Mouse (Mus musculus): ENCODE data around the gene Hnrnpul2. TPM values are rescaled to one million over a fixed set of nuclear protein-coding genes. Genes with fewer than 3 reads are reported as not detected.
A peak's percentile ranks its signal among the peaks of the same experiment; 100 is the strongest.

The Hnrnpul2 gene
- total RNA-seq (2014; fragmentation: Nextera tagmentation) (71.4 and 85.1 TPM in 2 replicates), total RNA-seq (2017) (82.8 and 88.5 TPM in 2 replicates)

- peak; percentile 80 for ATAC-seq (replicated peaks; ENCODE audit: poor library complexity, severe bottlenecking)
Observed at GRCm38 (mm10) chr19:8819596-8820423, at the start of gene Hnrnpul2. Gene Hnrnpul2, plus strand, starts transcription at chr19:8820010.

GRCm38 (mm10) chr19:8770567-8771270, 49.1 kb upstream of the Hnrnpul2 start, which contains the start of gene Tmem223:
Gene Tmem223, plus strand, starts transcription at chr19:8770996.
- ATAC-seq (replicated peaks; ENCODE audit: poor library complexity, severe bottlenecking), result peak; percentile 54

- no peak for ATAC-seq (replicated peaks; ENCODE audit: poor library complexity, severe bottlenecking)
Observed at GRCm38 (mm10) chr19:8772996-8773395, 46.8 kb upstream of the Hnrnpul2 start.

GRCm38 (mm10) chr19:8773409-8773808, 46.4 kb upstream of the Hnrnpul2 start:
- ATAC-seq (replicated peaks; ENCODE audit: poor library complexity, severe bottlenecking), result no peak

- ATAC-seq (replicated peaks; ENCODE audit: poor library complexity, severe bottlenecking), result peak; percentile 85
Observed at GRCm38 (mm10) chr19:8774086-8774835, 45.5 kb upstream of the Hnrnpul2 start, which contains the start of gene Tmem179b. Gene Tmem179b, minus strand, starts transcription at chr19:8774467.

GRCm38 (mm10) chr19:8774951-8775421, 44.8 kb upstream of the Hnrnpul2 start:
- no peak for ATAC-seq (replicated peaks; ENCODE audit: poor library complexity, severe bottlenecking)

GRCm38 (mm10) chr19:8786008-8786781, 33.6 kb upstream of the Hnrnpul2 start, which contains the start of gene Taf6l:
Gene Taf6l, minus strand, starts transcription at chr19:8786417.
- peak; percentile 99 for ATAC-seq (replicated peaks; ENCODE audit: poor library complexity, severe bottlenecking)

- no peak for ATAC-seq (replicated peaks; ENCODE audit: poor library complexity, severe bottlenecking)
Observed at GRCm38 (mm10) chr19:8788521-8788920, 31.3 kb upstream of the Hnrnpul2 start.

GRCm38 (mm10) chr19:8789171-8789570, 30.6 kb upstream of the Hnrnpul2 start:
- no peak for ATAC-seq (replicated peaks; ENCODE audit: poor library complexity, severe bottlenecking)

- no peak for ATAC-seq (replicated peaks; ENCODE audit: poor library complexity, severe bottlenecking)
Observed at GRCm38 (mm10) chr19:8790171-8790570, 29.6 kb upstream of the Hnrnpul2 start.

GRCm38 (mm10) chr19:8798264-8798946, 21.4 kb upstream of the Hnrnpul2 start, which contains the start of gene Polr2g:
Gene Polr2g, minus strand, starts transcription at chr19:8798577.
- peak; percentile 75 for ATAC-seq (replicated peaks; ENCODE audit: poor library complexity, severe bottlenecking)

- no peak for ATAC-seq (replicated peaks; ENCODE audit: poor library complexity, severe bottlenecking)
Observed at GRCm38 (mm10) chr19:8798947-8799315, 20.9 kb upstream of the Hnrnpul2 start.

- ATAC-seq (replicated peaks; ENCODE audit: poor library complexity, severe bottlenecking), result peak; percentile 81
Observed at GRCm38 (mm10) chr19:8802130-8802821, 17.5 kb upstream of the Hnrnpul2 start, which contains the start of gene Zbtb3. Gene Zbtb3, plus strand, starts transcription at chr19:8802555.

GRCm38 (mm10) chr19:8803204-8803780, 16.5 kb upstream of the Hnrnpul2 start:
- no peak for ATAC-seq (replicated peaks; ENCODE audit: poor library complexity, severe bottlenecking)

- ATAC-seq (replicated peaks; ENCODE audit: poor library complexity, severe bottlenecking), result peak; percentile 23
Observed at GRCm38 (mm10) chr19:8803879-8804660, 15.7 kb upstream of the Hnrnpul2 start.

GRCm38 (mm10) chr19:8806810-8807209, 13.0 kb upstream of the Hnrnpul2 start:
- ATAC-seq (replicated peaks; ENCODE audit: poor library complexity, severe bottlenecking), result no peak

- no peak for ATAC-seq (replicated peaks; ENCODE audit: poor library complexity, severe bottlenecking)
Observed at GRCm38 (mm10) chr19:8815812-8816211, 4.0 kb upstream of the Hnrnpul2 start.
